Mouse (Mus musculus) adipose tissue, adult 10 weeks (tissue): ENCODE measurements around the gene Eif3j1. TPM values are rescaled to one million over a fixed set of nuclear protein-coding genes. Genes with fewer than 3 reads are reported as not detected.

Experiments used
- polyA plus RNA-seq: library from polyadenylated mRNA; stranded (reverse); fragments of 350-450 nt; fragmentation: Illumina TruSeq; extraction: RNeasy Lipid Tissue Mini Kit (QIAGEN cat#74804); gene quantifications from one replicate; pipeline ENCODE4 v1.2.3, GENCODE M21; 2014; ENCODE audit warnings: low read depth, low replicate concordance

Eif3j1 gene
- polyA plus RNA-seq = 16.7 TPM

DNA sequence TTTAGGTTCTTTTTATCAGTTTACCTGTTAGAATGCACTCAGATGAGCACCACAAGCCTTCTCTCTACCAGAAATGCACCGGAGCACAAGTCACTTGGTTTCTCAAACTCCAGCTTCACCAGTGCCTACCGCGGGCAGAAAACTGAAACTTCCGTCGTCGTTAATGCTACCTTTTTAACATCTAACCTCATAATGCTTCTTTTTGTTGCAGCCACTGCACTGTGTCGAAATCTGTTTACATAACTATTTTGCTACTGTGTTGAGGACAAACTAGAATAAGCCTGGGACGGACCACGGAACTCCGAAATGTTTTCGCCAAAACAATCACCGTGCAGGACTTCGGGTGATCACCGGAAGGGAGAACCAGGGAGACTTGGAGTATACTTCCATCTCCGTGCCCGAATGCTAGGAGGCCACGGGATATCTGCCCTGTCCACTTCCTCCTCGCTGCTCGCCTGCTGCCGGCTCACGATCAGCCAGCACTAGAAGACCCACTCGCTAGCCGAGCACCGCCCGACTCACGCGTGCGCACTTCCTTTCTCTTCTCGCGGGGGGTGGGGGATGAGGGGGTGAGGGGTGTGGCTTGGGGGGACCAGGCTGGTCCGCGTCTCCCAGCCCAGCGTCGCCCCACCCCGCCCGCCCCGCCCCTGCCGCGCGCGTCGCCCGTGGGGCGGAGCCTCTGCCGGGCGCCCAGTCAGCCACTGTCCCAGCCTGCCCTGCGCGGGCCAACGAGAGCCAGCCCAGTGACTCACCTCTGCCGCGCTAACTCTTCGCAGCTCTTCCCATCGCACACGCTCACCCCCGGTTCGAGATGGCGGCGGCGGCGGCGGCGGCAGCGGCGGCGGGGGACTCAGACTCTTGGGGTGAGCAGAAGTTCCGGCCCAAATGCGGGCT is at the start of gene Eif3j1:
TSS of gene Eif3j1 (plus strand) at position 685 of the 894 bp plus-strand sequence.

Other genes starting within 250 kb of the Eif3j1 start
- 2.7 TPM for gene Frmd5, start 221.5 kb upstream of the Eif3j1 start, polyA plus RNA-seq
- gene Casc4, start 161.6 kb upstream of the Eif3j1 start, polyA plus RNA-seq = 28.9 TPM
- gene Ctdspl2, start 72.5 kb upstream of the Eif3j1 start, polyA plus RNA-seq = 12.1 TPM
- not detected for gene Mageb3, start 72.5 kb upstream of the Eif3j1 start, polyA plus RNA-seq
- 13.2 TPM for gene Spg11, start 89.8 kb downstream of the Eif3j1 start, polyA plus RNA-seq
- 2,912 TPM for gene B2m, start 119.1 kb downstream of the Eif3j1 start, polyA plus RNA-seq
- gene Trim69, start 132.2 kb downstream of the Eif3j1 start, polyA plus RNA-seq = 2.5 TPM
- gene Patl2, start 157.6 kb downstream of the Eif3j1 start, polyA plus RNA-seq = 0.20 TPM
- not detected for gene Terb2, start 157.7 kb downstream of the Eif3j1 start, polyA plus RNA-seq
- 86.4 TPM for gene Sord, start 206.2 kb downstream of the Eif3j1 start, polyA plus RNA-seq